Mouse (Mus musculus) hindbrain, embryonic 14.5 days (tissue): ENCODE results near the gene Lsm10. TPM values are rescaled to one million over a fixed set of nuclear protein-coding genes. Genes with fewer than 3 reads are reported as not detected.

ENCODE experiments used
- ATAC-seq: fragments of 200-750 bp; cut with Nextera tagmentation; 2 replicates; pipeline ENCODE4 v1.8.0; 2017; ENCODE audit warnings: moderate number of reproducible peaks, mild to moderate bottlenecking, moderate TSS enrichment, moderate library complexity; ENCODE audit not compliant: low FRiP score
- DNase-seq: peaks from one replicate; pipeline ENCODE4 v3.0.0-alpha.2; 2015; ENCODE audit warnings: low spot score
- H3K27ac ChIP-seq: fragments of 300-500 bp; sonication (generic); 2 replicates; pipeline ENCODE4 v1.5.1; 2014; ENCODE audit warnings: mild to moderate bottlenecking, moderate library complexity
- H3K27me3 ChIP-seq: fragments of 300-500 bp; sonication (generic); 2 replicates; pipeline ENCODE4 v1.6.1; 2014; ENCODE audit warnings: mild to moderate bottlenecking, low read length, mixed read lengths; ENCODE audit not compliant: control insufficient read depth, insufficient read depth
- H3K36me3 ChIP-seq: fragments of 300-500 bp; sonication (generic); replicated peaks from 2 replicates; pipeline ENCODE4 v1.6.1; 2014; ENCODE audit not compliant: control insufficient read depth, insufficient read depth
- H3K4me1 ChIP-seq: fragments of 300-500 bp; sonication (generic); replicated peaks from 2 replicates; pipeline ENCODE4 v1.6.1; 2014; ENCODE audit warnings: antibody characterized with exemption, low read length, mixed read lengths; ENCODE audit not compliant: control insufficient read depth, insufficient read depth
- H3K4me2 ChIP-seq: fragments of 300-500 bp; sonication (generic); replicated peaks from 2 replicates; pipeline ENCODE4 v1.6.1; 2014; ENCODE audit warnings: mild to moderate bottlenecking, moderate library complexity
- H3K4me3 ChIP-seq: fragments of 300-500 bp; sonication (generic); replicated peaks from 2 replicates; pipeline ENCODE4 v1.5.1; 2014; ENCODE audit warnings: mild to moderate bottlenecking, low read length
- H3K9ac ChIP-seq: fragments of 300-500 bp; sonication (generic); 2 replicates; pipeline ENCODE4 v1.6.1; 2014
- H3K9me3 ChIP-seq: fragments of 300-500 bp; sonication (generic); 2 replicates; pipeline ENCODE4 v1.6.1; 2016; ENCODE audit warnings: low read length; ENCODE audit not compliant: control insufficient read depth
- WGBS: fragments of 180-500 bp; shearing (Covaris S2); extraction: QIAGEN DNeasy Blood & Tissue Kit; methylation state at CpG from one replicate; pipeline ENCODE4 v1.1.7; 2014; 5-methylcytosine and 5-hydroxymethylcytosine counted together
- polyA plus RNA-seq: library from polyadenylated mRNA; unstranded; fragments of >200 nt; fragmentation: Nextera tagmentation; extraction: Ambion mirVana; gene quantifications from 2 replicates; pipeline ENCODE4 v1.2.1, GENCODE M21; 2014

Gene Lsm10
- polyA plus RNA-seq, 1 experiment from 2014 or later: 49.1 TPM

GRCm38 (mm10) chr4:126131290-126132121 lies 35.1 kb downstream of the Lsm10 start:
- Histone ChIP-seq H3K4me2 (no peak overlapping the region), H3K4me3 (no peak overlapping the region), H3K27ac (peak overlapping the region; percentile 55; the same call in 1 of the 2 replicates), H3K9me3 (no peaks in the 10 kb centered on the region), H3K36me3 (peaks cover 77% of the 10 kb centered on the region), H3K27me3 (no peaks in the 10 kb centered on the region), H3K4me1 (peaks cover 11% of the 10 kb centered on the region; the same call in 1 of the 2 replicates), H3K9ac (no peak overlapping the region)
- 56% methylated on average over 10 of the region's 10 CpGs for WGBS
- peak; percentile 53 for ATAC-seq
- DNase-seq: peak; percentile 74

- Histone ChIP-seq H3K4me3 (no peak overlapping the region), H3K27me3 (no peaks in the 10 kb centered on the region), H3K36me3 (peaks cover 78% of the 10 kb centered on the region), H3K9ac (no peak overlapping the region), H3K4me2 (no peak overlapping the region), H3K4me1 (peaks cover 11% of the 10 kb centered on the region; the same call in 1 of the 2 replicates), H3K27ac (peak overlapping the region; percentile 38), H3K9me3 (no peaks in the 10 kb centered on the region)
- WGBS: 85% methylated on average over 6 of the region's 6 CpGs
- no peak for DNase-seq
- ATAC-seq: no peak
These were observed 36.3 kb downstream of the Lsm10 start for GRCm38 (mm10) chr4:126132636-126133264.

- DNase-seq (no peak), ATAC-seq (no peak)
- Histone ChIP-seq H3K9ac (no peak overlapping the region), H3K36me3 (peaks cover 78% of the 10 kb centered on the region), H3K27me3 (no peaks in the 10 kb centered on the region), H3K4me1 (peaks cover 11% of the 10 kb centered on the region; the same call in 1 of the 2 replicates), H3K27ac (no peak overlapping the region), H3K4me3 (no peak overlapping the region), H3K4me2 (no peak overlapping the region), H3K9me3 (no peaks in the 10 kb centered on the region)
- WGBS: 88% methylated on average over 4 of the region's 4 CpGs
These were observed 37.8 kb downstream of the Lsm10 start for GRCm38 (mm10) chr4:126134236-126134635.

- DNase-seq (no peak), ATAC-seq (no peak)
- Histone ChIP-seq H3K9ac (no peak overlapping the region), H3K4me2 (no peak overlapping the region), H3K27me3 (no peaks in the 10 kb centered on the region), H3K27ac (no peak overlapping the region), H3K4me1 (peaks cover 11% of the 10 kb centered on the region; the same call in 1 of the 2 replicates), H3K36me3 (peaks cover 78% of the 10 kb centered on the region), H3K4me3 (no peak overlapping the region), H3K9me3 (no peaks in the 10 kb centered on the region)
- 85% methylated on average over 4 of the region's 4 CpGs for WGBS
These were observed 38.2 kb downstream of the Lsm10 start for GRCm38 (mm10) chr4:126134639-126135038.

- Histone ChIP-seq H3K4me3 (no peak overlapping the region), H3K4me1 (no peaks in the 10 kb centered on the region), H3K36me3 (peaks cover 66% of the 10 kb centered on the region), H3K4me2 (no peak overlapping the region), H3K9me3 (no peaks in the 10 kb centered on the region), H3K27me3 (no peaks in the 10 kb centered on the region), H3K27ac (no peak overlapping the region), H3K9ac (no peak overlapping the region)
- WGBS: 75% methylated on average over 4 of the region's 4 CpGs
- ATAC-seq (no peak), DNase-seq (no peak)
These were observed 41.4 kb downstream of the Lsm10 start for GRCm38 (mm10) chr4:126137773-126138172.

- Histone ChIP-seq H3K9ac (no peak overlapping the region), H3K4me3 (no peak overlapping the region), H3K27me3 (no peaks in the 10 kb centered on the region), H3K36me3 (peaks cover 41% of the 10 kb centered on the region), H3K9me3 (no peaks in the 10 kb centered on the region), H3K4me2 (no peak overlapping the region), H3K4me1 (no peaks in the 10 kb centered on the region), H3K27ac (no peak overlapping the region)
- 84% methylated on average over 5 of the region's 5 CpGs for WGBS
- ATAC-seq: no peak
- no peak for DNase-seq
These were observed 44.6 kb downstream of the Lsm10 start for GRCm38 (mm10) chr4:126141021-126141420.

- H3K27me3 ChIP-seq: peaks cover 39% of the 10 kb centered on the region
- H3K4me1 ChIP-seq: peaks cover 16% of the 10 kb centered on the region
- no peaks in the 10 kb centered on the region for H3K36me3 ChIP-seq
- no peak overlapping the region for H3K4me3 ChIP-seq
- no peak overlapping the region for H3K9ac ChIP-seq
- 69% methylated on average over 4 of the region's 4 CpGs for WGBS
- no peak for ATAC-seq
- H3K27ac ChIP-seq: no peak overlapping the region
- no peaks in the 10 kb centered on the region for H3K9me3 ChIP-seq
- no peak overlapping the region for H3K4me2 ChIP-seq
- DNase-seq: no peak
These were observed 49.0 kb downstream of the Lsm10 start for GRCm38 (mm10) chr4:126145396-126145795.

- H3K36me3 ChIP-seq: no peaks in the 10 kb centered on the region
- peaks cover 40% of the 10 kb centered on the region for H3K27me3 ChIP-seq
- no peaks in the 10 kb centered on the region for H3K9me3 ChIP-seq
- ATAC-seq: no peak
- 51% methylated on average over 9 of the region's 9 CpGs for WGBS
- no peak overlapping the region for H3K27ac ChIP-seq
- no peak overlapping the region for H3K9ac ChIP-seq
- DNase-seq: no peak
- H3K4me1 ChIP-seq: peaks cover 16% of the 10 kb centered on the region
- H3K4me3 ChIP-seq: no peak overlapping the region
- H3K4me2 ChIP-seq: peak overlapping the region; percentile 63; the same call in 1 of the 2 replicates
These were observed 50.6 kb downstream of the Lsm10 start for GRCm38 (mm10) chr4:126146974-126147532.

GRCm38 (mm10) chr4:126147533-126148160 lies 51.2 kb downstream of the Lsm10 start, which contains the start of gene Eva1b:
TSS of gene Eva1b (plus strand) at chr4:126147744.
- Histone ChIP-seq H3K27me3 (peaks cover 40% of the 10 kb centered on the region), H3K4me2 (peak within 1 kb of the TSS; percentile 63), H3K4me1 (peaks cover 16% of the 10 kb centered on the region), H3K4me3 (peak within 1 kb of the TSS; percentile 40), H3K9me3 (no peaks in the 10 kb centered on the region), H3K27ac (peak within 1 kb of the TSS; percentile 17; the same call in 1 of the 2 replicates), H3K36me3 (no peaks in the 10 kb centered on the region), H3K9ac (peak within 1 kb of the TSS; percentile 40)
- ATAC-seq: peak; percentile 15; the same call in 1 of the 2 replicates
- DNase-seq: no peak
- 3% methylated on average over 24 of the region's 24 CpGs for WGBS
